8 mouse cellular contexts compared by ENCODE assay signal in genomic region chr2:129056597-129056996, GRCm38 (mm10). TPM values are rescaled to one million over a fixed set of nuclear protein-coding genes. Genes with fewer than 3 reads are reported as not detected.
DNase-seq lines count a peak whose midpoint lies in the region; ATAC-seq and TF ChIP-seq lines count a peak whose summit lies in the region.
"Had no signal": no experiment of that assay in that cellular context is flagged by ENCODE, and none has a peak within 500 bp of the region (broad histone marks: within the 10 kb centered on the region; RNA-seq: fewer than 3 reads in every experiment).

No protein-coding gene starts in this region.

- no peak overlapping the region for H3K9ac ChIP-seq in kidney, embryonic 14.5 days (ENCODE audit: low read depth, low read length)
- 0 out of 2 replicates have a peak overlapping the region, but pooled peaks have one; percentile 42 for H3K9ac ChIP-seq in ES-E14 (ENCODE audit: insufficient read depth, low read depth, low read length, poor library complexity, severe bottlenecking)

- peak; percentile 40; the same call in 1 of the 2 replicates for TF ChIP-seq CTCF in brain, embryonic 14.5 days (IDR thresholded peaks at IDR 0.05; ENCODE audit: borderline replicate concordance, extremely low read depth, insufficient read depth, insufficient read length)

- WGBS in kidney, embryonic 14.5 days = 54% methylated on average over 9 of the region's 9 CpGs

- TF ChIP-seq POLR2A in brain, embryonic 14.5 days (IDR thresholded peaks at IDR 0.05; ENCODE audit: borderline replicate concordance, extremely low read depth, insufficient read depth, insufficient read length, poor library complexity, severe bottlenecking) = no peak

- H3K27me3 ChIP-seq in kidney, embryonic 14.5 days (ENCODE audit: control insufficient read depth, insufficient read depth, low read length) = no peaks in the 10 kb centered on the region

- H3K27ac ChIP-seq in kidney, embryonic 14.5 days (ENCODE audit: low read depth, low read length) = no peak overlapping the region
- no peak overlapping the region for H3K27ac ChIP-seq in ES-E14 (ENCODE audit: insufficient read depth, low read depth, low read length, poor library complexity, severe bottlenecking)

- no peaks in the 10 kb centered on the region for H3K4me1 ChIP-seq in kidney, embryonic 14.5 days (ENCODE audit: control insufficient read depth, insufficient read depth, low read length)
- peaks cover 1 to 6% of the 10 kb centered on the region in 2 experiments; a peak in 3 of 4 replicates for H3K4me1 ChIP-seq in ES-E14 (ENCODE audit: control insufficient read depth in 2 of 2, insufficient read depth in 2 of 2, low read length in 2 of 2, poor library complexity in 1 of 2)

- ATAC-seq in kidney, embryonic 14.5 days (ENCODE audit: low FRiP score, low TSS enrichment) = no peak

- intact Hi-C loops in left cerebral cortex, postnatal 25 days (cut with DNase I) = no loop called here

- no peak overlapping the region for H3K4me3 ChIP-seq in kidney, embryonic 14.5 days (ENCODE audit: low read length)
- H3K4me3 ChIP-seq in ES-E14 (ENCODE audit: insufficient read depth in 1 of 2, low read depth in 1 of 2, low read length in 2 of 2, poor library complexity in 1 of 2, severe bottlenecking in 1 of 2) = no peak overlapping the region
- H3K4me3 ChIP-seq: erythroblast, embryonic 14.5 days had no signal

- peaks cover 14% of the 10 kb centered on the region for H3K9me3 ChIP-seq in kidney, embryonic 14.5 days (ENCODE audit: control insufficient read depth, low read length)
- H3K9me3 ChIP-seq in ES-E14 (ENCODE audit: control insufficient read depth, insufficient read depth, low read depth, low read length) = no peaks in the 10 kb centered on the region

- no peak overlapping the region for H3K4me2 ChIP-seq in kidney, embryonic 14.5 days (replicated peaks; ENCODE audit: low read depth, low read length)

- in situ Hi-C loops in ES-E14 (cut with MboI; ENCODE audit: low sequenced_read_pairs in 2 of 2, unreplicated experiment in 2 of 2) = no loop called here

- H3K36me3 ChIP-seq in kidney, embryonic 14.5 days (ENCODE audit: control insufficient read depth, insufficient read depth, low read length) = no peaks in the 10 kb centered on the region
- H3K36me3 ChIP-seq in ES-E14 (ENCODE audit: control insufficient read depth, insufficient read depth, low read length, poor library complexity, severe bottlenecking) = no peaks in the 10 kb centered on the region

- DNase-seq in kidney, postnatal 10 days = peak; percentile 34
- DNase-seq in ES-E14 (ENCODE audit: low read depth, low spot score) = peak; percentile 99
- DNase-seq in brain, embryonic 14.5 days (ENCODE audit: low read depth) = peak; percentile 33
- DNase-seq in naive thymus-derived CD4-positive, alpha-beta T cell, adult 2 months (ENCODE audit: low read depth) = peak; percentile 50
- no peak for DNase-seq in left cerebral cortex, postnatal 25 days (ENCODE audit: low spot score in 2 of 2)
- DNase-seq in urinary bladder, postnatal 25 days (ENCODE audit: low spot score) = no peak

TF ChIP-seq in ES-E14, 5 proteins besides CTCF, POLR2A, EP300 and RAD21:
- TF ChIP-seq ZNF384 (IDR thresholded peaks at IDR 0.05; ENCODE audit: low read depth, low read length) = no peak
- TF ChIP-seq CHD2 (IDR thresholded peaks at IDR 0.05; ENCODE audit: low read depth, low read length) = no peak
- TF ChIP-seq HCFC1 (IDR thresholded peaks at IDR 0.05; ENCODE audit: borderline replicate concordance, insufficient read depth, low read length) = peak; percentile 34; the same call in 1 of the 2 replicates
- peak; percentile 49; the same call in 1 of the 2 replicates for TF ChIP-seq MAFK (IDR thresholded peaks at IDR 0.05; ENCODE audit: insufficient read depth, low read depth, low read length)
- peak; percentile 87 for TF ChIP-seq ZC3H11A (IDR thresholded peaks at IDR 0.05; ENCODE audit: borderline replicate concordance, low read depth, low read length)

RNA-seq across cellular contexts. Expression of gene Vinac1, which starts 8.6 kb away (rescaled TPM):
- not detected in 2 replicates for polyA plus RNA-seq in kidney, embryonic 14.5 days (2014; fragmentation: Nextera tagmentation; extraction: Ambion mirVana)
- 0.11 and 0.13 TPM in 2 replicates for total RNA-seq in ES-E14 (2012; rRNA removed)
- 0.78 and 0.90 TPM in 2 replicates for polyA plus RNA-seq in brain, embryonic 14.5 days (2012; rRNA removed)
- under 1 TPM; 0.14 to 0.27 TPM for total RNA-seq in left cerebral cortex, postnatal 25 days (2021)
- polyA plus RNA-seq: erythroblast, embryonic 14.5 days had no signal

RNA-seq across cellular contexts. Expression of gene Ttl, which starts 9.1 kb away (rescaled TPM):
- 12.2 and 20.5 TPM in 2 replicates for polyA plus RNA-seq in kidney, embryonic 14.5 days (2014; fragmentation: Nextera tagmentation; extraction: Ambion mirVana)
- 10.4 and 12.4 TPM in 2 replicates for total RNA-seq in ES-E14 (2012; rRNA removed)
- polyA plus RNA-seq in brain, embryonic 14.5 days (2012; rRNA removed) = 22.3 and 30.4 TPM in 2 replicates
- total RNA-seq in left cerebral cortex, postnatal 25 days (2021) = 10 to 100 TPM; 65.7 to 74.0 TPM

RNA-seq across cellular contexts. Expression of gene Polr1b, which starts 44.2 kb away (rescaled TPM):
- polyA plus RNA-seq in kidney, embryonic 14.5 days (2014; fragmentation: Nextera tagmentation; extraction: Ambion mirVana) = 12.8 and 31.1 TPM in 2 replicates
- 100 and 120 TPM in 2 replicates for total RNA-seq in ES-E14 (2012; rRNA removed)
- 34.4 and 34.9 TPM in 2 replicates for polyA plus RNA-seq in brain, embryonic 14.5 days (2012; rRNA removed)
- total RNA-seq in left cerebral cortex, postnatal 25 days (2021) = 10 to 100 TPM; 17.8 to 22.1 TPM

Comparison
In these comparisons a context has a peak if more than half of its experiments do, and no peak if none do; other contexts are left out.
1. DNase-seq: peak in kidney, postnatal 10 days (single experiment), ES-E14 (single experiment), brain, embryonic 14.5 days (single experiment) and naive thymus-derived CD4-positive, alpha-beta T cell, adult 2 months (single experiment); none in left cerebral cortex, postnatal 25 days (0 of 2) and urinary bladder, postnatal 25 days (single experiment).